Mouse (Mus musculus) intestine, embryonic 16.5 days (tissue): ENCODE measurements around the gene Nusap1. TPM values are rescaled to one million over a fixed set of nuclear protein-coding genes. Genes with fewer than 3 reads are reported as not detected.

ENCODE experiments used
- ATAC-seq: fragments of 200-750 bp; cut with Nextera tagmentation; 2 replicates; pipeline ENCODE4 v1.8.0; 2017; ENCODE audit warnings: moderate TSS enrichment, moderate library complexity
- H3K27ac ChIP-seq: fragments of 300-500 bp; sonication (generic); 2 replicates; pipeline ENCODE4 v1.5.1; 2014; ENCODE audit warnings: mild to moderate bottlenecking, low read length
- H3K27me3 ChIP-seq: fragments of 300-500 bp; sonication (generic); replicated peaks from 2 replicates; pipeline ENCODE4 v1.6.1; 2014; ENCODE audit warnings: low read length, control low read depth, mixed read lengths; ENCODE audit not compliant: control insufficient read depth, insufficient read depth
- H3K36me3 ChIP-seq: fragments of 300-500 bp; sonication (generic); 2 replicates; pipeline ENCODE4 v1.6.1; 2014; ENCODE audit warnings: low read length, control low read depth; ENCODE audit not compliant: control insufficient read depth, insufficient read depth
- H3K4me1 ChIP-seq: fragments of 300-500 bp; sonication (generic); 2 replicates; pipeline ENCODE4 v1.6.1; 2014; ENCODE audit warnings: low read length, control low read depth, mixed read lengths; ENCODE audit not compliant: control insufficient read depth, insufficient read depth
- H3K4me2 ChIP-seq: fragments of 300-500 bp; sonication (generic); 2 replicates; pipeline ENCODE4 v1.6.1; 2014; ENCODE audit warnings: low read depth, low read length, control low read depth
- H3K4me3 ChIP-seq: fragments of 300-500 bp; sonication (generic); 2 replicates; pipeline ENCODE4 v1.5.1; 2014; ENCODE audit warnings: mild to moderate bottlenecking, low read length
- H3K9ac ChIP-seq: fragments of 300-500 bp; sonication (generic); 2 replicates; pipeline ENCODE4 v1.6.1; 2014; ENCODE audit warnings: low read depth, low read length
- H3K9me3 ChIP-seq: fragments of 300-500 bp; sonication (generic); 2 replicates; pipeline ENCODE4 v1.6.1; 2016; ENCODE audit warnings: low read length, control low read depth; ENCODE audit not compliant: control insufficient read depth
- WGBS: fragments of 180-500 bp; shearing (Covaris S2); extraction: QIAGEN DNeasy Blood & Tissue Kit; methylation state at CpG from one replicate; pipeline ENCODE4 v1.1.7; 2014; 5-methylcytosine and 5-hydroxymethylcytosine counted together
- polyA plus RNA-seq: library from polyadenylated mRNA; unstranded; fragments of >200 nt; fragmentation: Nextera tagmentation; extraction: Ambion mirVana; gene quantifications from 2 replicates; pipeline ENCODE4 v1.2.1, GENCODE M21; 2015

The Nusap1 gene
- polyA plus RNA-seq, result 50.5 and 57.1 TPM in 2 replicates

- Histone ChIP-seq H3K4me2 (peak within 1 kb of the TSS; percentile 76), H3K4me3 (peak within 1 kb of the TSS; percentile 84), H3K9ac (peak within 1 kb of the TSS; percentile 82), H3K9me3 (no peaks in the 10 kb centered on the region), H3K4me1 (peaks cover 24% of the 10 kb centered on the region), H3K36me3 (peaks cover 2% of the 10 kb centered on the region; the same call in 1 of the 2 replicates), H3K27me3 (no peaks in the 10 kb centered on the region), H3K27ac (peak within 1 kb of the TSS; percentile 61)
- WGBS, result under 1% methylated on average over 55 of the region's 55 CpGs
- ATAC-seq, result peak; percentile 100
Measured at GRCm38 (mm10) chr2:119618199-119618982, at the start of gene Nusap1, which contains the start of gene Oip5. Gene Nusap1 (plus strand): TSS chr2:119618298. Gene Oip5 (minus strand): TSS chr2:119618469.

- Histone ChIP-seq H3K36me3 (no peaks in the 10 kb centered on the region), H3K27me3 (no peaks in the 10 kb centered on the region), H3K4me2 (no peak overlapping the region), H3K4me1 (no peaks in the 10 kb centered on the region), H3K27ac (no peak overlapping the region), H3K9me3 (no peaks in the 10 kb centered on the region), H3K9ac (no peak overlapping the region), H3K4me3 (no peak overlapping the region)
- ATAC-seq, result no peak
- 89% methylated on average over 1 of the region's 1 CpGs for WGBS
Measured at GRCm38 (mm10) chr2:119572471-119572870, 45.6 kb upstream of the Nusap1 start.

- Histone ChIP-seq H3K36me3 (no peaks in the 10 kb centered on the region), H3K27ac (no peak overlapping the region), H3K9me3 (no peaks in the 10 kb centered on the region), H3K4me2 (no peak overlapping the region), H3K4me1 (no peaks in the 10 kb centered on the region), H3K9ac (no peak overlapping the region), H3K4me3 (no peak overlapping the region), H3K27me3 (no peaks in the 10 kb centered on the region)
- ATAC-seq, result no peak
- 76% methylated on average over 3 of the region's 3 CpGs for WGBS
Measured at GRCm38 (mm10) chr2:119581571-119581970, 36.5 kb upstream of the Nusap1 start.

DNA sequence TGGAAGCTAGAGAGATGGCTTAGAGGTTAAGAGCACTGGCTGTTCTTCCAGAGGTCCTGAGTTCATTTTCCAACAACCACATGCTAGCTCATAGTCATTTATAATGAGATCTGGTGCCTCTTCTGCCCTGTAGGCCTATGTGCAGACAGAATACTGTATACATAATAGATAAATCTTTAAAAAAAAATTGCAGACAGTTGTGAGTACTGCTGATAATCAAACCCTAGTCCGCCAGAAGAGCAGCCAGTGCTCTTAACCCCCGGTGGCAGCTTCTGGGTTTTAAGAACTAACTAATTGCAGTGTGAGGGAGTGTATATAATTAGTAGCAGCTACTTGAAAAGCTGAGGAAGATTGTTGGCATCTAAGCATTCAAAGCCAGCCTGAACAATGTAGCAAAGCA, 34.7 kb upstream of the Nusap1 start:
- Histone ChIP-seq H3K4me1 (no peaks in the 10 kb centered on the region), H3K4me3 (no peak overlapping the region), H3K9ac (no peak overlapping the region), H3K36me3 (no peaks in the 10 kb centered on the region), H3K9me3 (no peaks in the 10 kb centered on the region), H3K27me3 (no peaks in the 10 kb centered on the region), H3K27ac (no peak overlapping the region), H3K4me2 (no peak overlapping the region)
- 49% methylated on average over 2 of the region's 2 CpGs for WGBS
- no peak for ATAC-seq

- Histone ChIP-seq H3K9ac (no peak overlapping the region), H3K9me3 (no peaks in the 10 kb centered on the region)
Measured at GRCm38 (mm10) chr2:119584282-119584681, 33.8 kb upstream of the Nusap1 start.

GRCm38 (mm10) chr2:119587383-119587782, 30.7 kb upstream of the Nusap1 start:
- Histone ChIP-seq H3K9ac (no peak overlapping the region), H3K9me3 (no peaks in the 10 kb centered on the region), H3K4me3 (no peak overlapping the region), H3K4me2 (no peak overlapping the region), H3K36me3 (no peaks in the 10 kb centered on the region), H3K27me3 (no peaks in the 10 kb centered on the region), H3K27ac (no peak overlapping the region), H3K4me1 (no peaks in the 10 kb centered on the region)
- ATAC-seq, result no peak
- 15% methylated on average over 4 of the region's 4 CpGs for WGBS

More at GRCm38 (mm10) chr2:119584282-119584681, 33.8 kb upstream of the Nusap1 start:
- H3K27me3 ChIP-seq, result no peaks in the 10 kb centered on the region
- H3K4me1 ChIP-seq, result no peaks in the 10 kb centered on the region
- WGBS, result 86% methylated on average over 8 of the region's 8 CpGs
- no peak for ATAC-seq
- no peak overlapping the region for H3K27ac ChIP-seq
- no peaks in the 10 kb centered on the region for H3K36me3 ChIP-seq
- H3K4me2 ChIP-seq, result no peak overlapping the region
- no peak overlapping the region for H3K4me3 ChIP-seq

DNA sequence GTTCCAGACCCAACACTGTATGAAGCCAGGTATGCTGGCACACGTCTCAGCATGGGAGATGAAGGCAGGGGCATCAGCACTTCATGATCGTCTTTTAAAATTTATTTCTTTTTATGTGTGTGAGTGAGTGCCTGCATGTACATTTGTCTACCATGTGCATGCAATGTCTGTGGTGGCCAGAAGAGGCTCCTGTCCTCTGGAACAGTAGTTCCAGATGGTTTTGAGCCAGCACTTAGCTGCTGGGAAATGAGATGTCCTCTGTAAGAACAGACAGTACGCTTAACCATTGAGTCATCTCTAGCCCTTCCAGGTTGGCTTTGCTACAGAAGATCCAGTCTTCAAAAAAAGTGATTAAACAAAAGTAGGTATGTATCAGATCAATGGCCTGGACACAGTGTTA, 26.9 kb upstream of the Nusap1 start:
- Histone ChIP-seq H3K4me3 (no peak overlapping the region), H3K9me3 (no peaks in the 10 kb centered on the region), H3K27ac (no peak overlapping the region), H3K4me1 (peaks cover 4% of the 10 kb centered on the region; the same call in 1 of the 2 replicates), H3K27me3 (no peaks in the 10 kb centered on the region), H3K4me2 (no peak overlapping the region), H3K9ac (no peak overlapping the region), H3K36me3 (peaks cover under 1% of the 10 kb centered on the region; the same call in 1 of the 2 replicates)
- no peak for ATAC-seq
- WGBS, result 88% methylated on average over 3 of the region's 3 CpGs

DNA sequence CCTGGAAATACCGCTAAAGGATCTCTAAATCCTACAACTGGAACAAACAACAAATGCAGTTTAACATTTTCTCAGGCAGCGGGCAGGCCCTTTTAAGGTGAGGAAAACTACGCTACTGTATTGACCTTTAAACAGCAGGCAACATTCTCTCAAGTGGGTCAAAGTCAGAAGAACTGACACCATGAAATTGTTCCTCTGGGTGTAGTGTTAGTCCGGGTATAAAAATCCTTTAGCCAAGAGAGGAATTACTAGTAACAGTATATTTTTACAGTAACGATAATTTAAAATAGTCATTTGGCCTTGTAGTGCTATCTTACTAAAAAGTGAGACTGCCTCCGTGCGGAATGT, 24.4 kb upstream of the Nusap1 start:
- H3K4me2 ChIP-seq, result peak overlapping the region; percentile 56
- peak overlapping the region; percentile 87 for H3K27ac ChIP-seq
- no peaks in the 10 kb centered on the region for H3K9me3 ChIP-seq
- no peaks in the 10 kb centered on the region for H3K27me3 ChIP-seq
- peaks cover 10% of the 10 kb centered on the region; the same call in 1 of the 2 replicates for H3K36me3 ChIP-seq
- H3K9ac ChIP-seq, result peak overlapping the region; percentile 51
- peak; percentile 62 for ATAC-seq
- peaks cover 4% of the 10 kb centered on the region; the same call in 1 of the 2 replicates for H3K4me1 ChIP-seq
- H3K4me3 ChIP-seq, result peak overlapping the region; percentile 94
- WGBS, result 8% methylated on average over 7 of the region's 7 CpGs

- Histone ChIP-seq H3K27ac (peak overlapping the region; percentile 95), H3K9ac (peak overlapping the region; percentile 95), H3K9me3 (no peaks in the 10 kb centered on the region), H3K4me2 (peak overlapping the region; percentile 64), H3K27me3 (no peaks in the 10 kb centered on the region), H3K4me3 (peak overlapping the region; percentile 94), H3K36me3 (peaks cover 10% of the 10 kb centered on the region; the same call in 1 of the 2 replicates), H3K4me1 (peaks cover 4% of the 10 kb centered on the region; the same call in 1 of the 2 replicates)
- WGBS, result under 1% methylated on average over 61 of the region's 61 CpGs
- ATAC-seq, result peak; percentile 98
Measured at GRCm38 (mm10) chr2:119594113-119594981, 23.8 kb upstream of the Nusap1 start.
